Mouse (Mus musculus) kidney, postnatal 14 days (tissue): ENCODE data around the gene Crlf1.
"Not testable (repeated sequence)": the region's sequence is repeated elsewhere in the genome, so short reads cannot be mapped to it uniquely, and the experiment has no call there.

ENCODE experiments used
- DNase-seq: peaks from one replicate; pipeline ENCODE4 v3.0.0; 2022; ENCODE audit warnings: mixed read lengths

The Crlf1 gene

GRCm38 (mm10) chr8:70500386-70501301 lies 7.7 kb downstream of the Crlf1 start:
- DNase-seq, result peak; percentile 34

DNA sequence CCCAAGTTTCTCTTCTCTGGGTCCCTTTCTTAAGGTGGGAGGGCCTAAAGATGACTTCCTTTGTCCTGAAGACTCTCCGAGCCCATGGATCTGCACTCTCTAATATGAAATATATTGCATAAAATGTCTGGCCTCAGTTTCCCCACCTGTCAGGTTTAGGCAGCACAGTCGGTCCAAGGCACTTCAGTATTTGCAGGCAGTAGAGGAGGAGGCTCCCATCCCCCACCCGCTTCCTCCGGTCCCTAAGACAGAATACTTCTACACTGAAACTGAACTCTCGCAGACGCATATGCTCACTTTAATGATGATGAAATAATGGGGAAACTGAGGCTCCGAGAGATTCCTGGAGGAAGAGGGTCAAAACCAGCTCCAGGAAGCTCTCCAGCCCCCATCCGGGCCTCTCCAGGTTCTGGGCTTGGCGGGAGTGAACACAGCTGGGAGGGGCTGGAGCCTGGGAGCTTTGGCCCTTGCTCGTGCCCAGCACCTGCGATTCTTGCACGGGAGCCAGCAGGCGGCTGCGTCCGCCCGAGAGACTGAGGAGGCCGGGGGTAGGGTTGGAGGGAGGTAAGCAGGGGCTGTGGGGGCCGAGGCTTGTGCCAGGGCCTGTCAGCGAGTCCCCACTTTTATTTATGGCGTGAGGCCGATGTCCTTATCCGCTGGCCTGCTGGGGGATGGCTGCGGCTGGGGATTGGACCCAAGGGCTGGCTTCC lies 9.0 kb downstream of the Crlf1 start:
- DNase-seq, result peak; percentile 21

- DNase-seq, result no peak
These were observed 9.6 kb downstream of the Crlf1 start for GRCm38 (mm10) chr8:70502540-70502939.

DNA sequence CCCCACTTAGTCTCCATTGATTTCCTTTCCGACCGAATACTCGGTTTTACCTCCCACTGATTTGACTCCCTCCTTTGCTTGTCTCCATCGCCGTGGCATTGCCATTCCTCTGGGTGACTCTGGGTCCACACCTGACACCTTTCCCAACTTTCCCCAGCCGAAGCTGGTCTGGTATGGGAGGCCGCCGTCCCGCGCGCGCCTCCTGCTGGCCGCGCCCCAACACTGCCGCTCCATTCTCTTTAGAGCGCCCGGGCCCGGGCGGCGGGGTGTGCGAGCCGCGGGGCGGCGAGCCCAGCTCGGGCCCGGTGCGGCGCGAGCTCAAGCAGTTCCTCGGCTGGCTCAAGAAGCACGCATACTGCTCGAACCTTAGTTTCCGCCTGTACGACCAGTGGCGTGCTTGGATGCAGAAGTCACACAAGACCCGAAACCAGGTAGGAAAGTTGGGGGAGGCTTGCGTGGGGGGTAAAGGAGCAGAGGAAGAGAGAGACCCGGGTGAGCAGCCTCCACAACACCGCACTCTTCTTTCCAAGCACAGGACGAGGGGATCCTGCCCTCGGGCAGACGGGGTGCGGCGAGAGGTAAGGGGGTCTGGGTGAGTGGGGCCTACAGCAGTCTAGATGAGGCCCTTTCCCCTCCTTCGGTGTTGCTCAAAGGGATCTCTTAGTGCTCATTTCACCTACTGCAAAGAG lies 10.2 kb downstream of the Crlf1 start:
- DNase-seq, result peak; percentile 85

DNA sequence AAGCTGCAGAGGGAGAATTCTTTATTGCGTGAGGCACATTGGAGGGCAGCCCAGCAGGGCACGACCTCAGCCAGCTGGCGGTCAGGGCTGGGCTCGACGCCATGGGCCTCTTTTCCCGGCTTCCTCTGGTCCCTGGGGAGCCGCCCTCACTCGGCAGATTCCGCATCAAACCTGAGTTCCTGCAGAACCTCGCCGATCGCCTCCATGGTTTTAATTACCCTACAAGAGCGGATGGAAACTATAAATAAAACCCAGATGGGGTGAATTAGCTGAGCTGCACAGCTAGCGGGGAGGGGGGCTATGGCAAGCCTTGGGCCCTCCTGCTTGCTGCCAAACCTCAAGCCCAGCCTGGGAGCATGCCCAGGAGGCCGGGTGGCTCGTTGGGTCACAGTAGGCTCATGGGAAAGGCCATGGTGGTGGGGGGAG lies 11.3 kb downstream of the Crlf1 start:
- DNase-seq, result peak; percentile 81

- DNase-seq, result peak; percentile 80
These were observed 11.9 kb downstream of the Crlf1 start for GRCm38 (mm10) chr8:70504851-70505250.

GRCm38 (mm10) chr8:70505698-70506327 lies 12.9 kb downstream of the Crlf1 start:
- DNase-seq, result no peak

- peak; percentile 96 for DNase-seq
These were observed 13.5 kb downstream of the Crlf1 start, which contains the start of gene Rex1bd for GRCm38 (mm10) chr8:70506328-70507026. Rex1bd (minus strand) TSS chr8:70506752.

GRCm38 (mm10) chr8:70507027-70507393 lies 14.1 kb downstream of the Crlf1 start:
- no peak for DNase-seq

GRCm38 (mm10) chr8:70509281-70509952 lies 16.5 kb downstream of the Crlf1 start:
- DNase-seq, result no peak

GRCm38 (mm10) chr8:70510228-70510915 lies 17.4 kb downstream of the Crlf1 start, which contains the start of gene Uba52:
Uba52 (minus strand) TSS chr8:70510801.
- peak; percentile 98 for DNase-seq

- not testable (repeated sequence) for DNase-seq
These were observed 18.2 kb downstream of the Crlf1 start for GRCm38 (mm10) chr8:70511174-70511573.

- DNase-seq, result no peak
These were observed 18.8 kb downstream of the Crlf1 start for GRCm38 (mm10) chr8:70511770-70512169.

- DNase-seq, result no peak
These were observed 19.4 kb downstream of the Crlf1 start for GRCm38 (mm10) chr8:70512253-70512903.

- DNase-seq, result no peak
These were observed 20.5 kb downstream of the Crlf1 start for GRCm38 (mm10) chr8:70513441-70513840.

DNA sequence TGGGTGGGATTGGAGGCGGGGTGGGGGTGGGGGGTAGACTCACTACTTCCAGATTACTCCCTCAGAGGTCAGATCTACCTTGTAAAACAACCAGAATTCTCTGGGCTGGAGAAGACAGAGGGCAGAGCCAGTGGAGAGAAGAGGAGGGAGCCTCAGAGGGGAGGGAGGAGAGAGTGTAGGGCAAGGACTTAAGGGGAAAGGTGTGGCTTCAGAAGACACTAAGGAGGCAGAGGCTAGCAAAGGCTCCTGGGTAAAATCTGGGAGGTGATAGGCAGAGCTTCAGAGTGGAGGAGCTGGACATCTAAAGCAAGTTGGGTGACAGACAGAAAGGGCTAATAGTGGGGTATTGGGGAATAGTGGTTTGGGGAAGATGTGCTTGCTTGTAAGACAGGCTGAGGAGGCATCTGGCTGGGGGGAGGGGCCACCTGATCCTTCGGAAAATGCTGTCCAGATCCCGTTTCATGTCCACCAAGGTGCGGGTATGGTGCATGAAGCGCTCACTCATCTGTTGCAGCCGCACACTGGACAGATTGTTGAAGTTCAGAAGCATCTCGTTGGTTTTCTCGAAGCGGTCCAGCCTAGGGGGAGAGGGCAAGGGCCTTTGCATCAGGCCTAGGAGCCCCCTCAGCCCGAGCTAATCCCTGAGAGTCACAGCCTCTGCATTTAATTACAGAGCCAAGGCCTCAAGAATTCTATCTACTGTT lies 25.1 kb downstream of the Crlf1 start:
- DNase-seq, result no peak

DNA sequence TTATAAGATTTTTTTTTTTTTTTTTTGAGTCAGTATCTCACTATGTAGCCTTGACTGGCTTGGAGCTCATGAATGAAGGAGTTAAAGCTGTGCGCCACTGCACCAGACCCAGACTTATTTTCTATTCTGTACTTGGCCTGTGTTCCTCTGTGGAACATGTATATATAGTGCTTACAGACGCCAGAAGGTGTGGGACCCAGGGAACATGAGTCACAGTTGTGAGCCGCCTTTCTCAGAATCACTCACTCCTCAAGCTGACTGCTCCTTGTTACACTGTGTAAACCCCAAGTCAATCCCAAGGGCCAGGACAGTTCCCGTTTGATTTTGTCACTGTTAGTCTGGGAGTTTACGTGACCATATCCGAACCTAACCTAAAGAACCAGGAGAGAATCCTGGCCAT lies 26.1 kb downstream of the Crlf1 start:
- no peak for DNase-seq

- DNase-seq, result no peak
These were observed 26.6 kb downstream of the Crlf1 start for GRCm38 (mm10) chr8:70519606-70520005.

DNA sequence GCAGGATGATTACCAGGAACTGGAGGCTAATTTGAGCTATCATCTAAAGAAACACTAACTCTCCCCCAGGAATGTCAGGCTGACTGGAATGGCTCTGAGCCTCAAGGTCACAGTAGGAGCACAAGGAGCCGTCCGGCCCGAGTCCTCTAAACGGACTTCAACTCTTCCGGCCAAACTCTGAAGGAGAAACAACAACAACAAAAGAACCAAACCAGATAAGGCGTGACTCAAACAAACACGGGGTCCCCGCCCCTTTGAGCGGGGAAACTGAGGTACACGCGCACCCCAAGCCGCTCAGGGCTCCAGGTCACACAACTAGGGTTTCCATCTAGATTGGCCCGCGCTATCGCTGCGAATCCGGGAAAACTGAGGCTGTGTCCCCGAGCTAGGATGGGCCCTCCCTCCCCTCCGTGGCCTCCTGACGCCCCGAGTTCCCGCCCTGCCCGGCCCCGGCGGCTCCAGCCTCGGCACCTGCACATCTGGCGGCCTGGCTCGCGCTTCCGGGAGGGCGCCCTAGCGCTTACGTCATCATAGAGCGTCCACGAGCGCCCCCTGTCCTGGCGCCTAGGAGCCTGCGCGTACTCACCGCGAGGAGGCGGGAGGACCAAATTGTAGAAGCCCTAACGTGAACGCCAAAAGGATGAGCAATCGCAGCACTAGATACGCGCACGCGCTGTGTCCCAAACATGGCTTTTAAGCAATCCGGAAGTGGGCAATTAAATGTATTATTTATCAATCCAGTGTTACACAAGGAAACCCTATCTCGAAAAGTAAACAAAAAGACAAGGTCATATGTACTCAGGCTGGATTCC lies 29.8 kb downstream of the Crlf1 start:
- peak; percentile 97 for DNase-seq
